Mouse (Mus musculus) Patski (cell line): Measurements from ENCODE around the gene P2rx3. TPM values are rescaled to one million over a fixed set of nuclear protein-coding genes. Genes with fewer than 3 reads are reported as not detected.
A peak's percentile ranks its signal among the peaks of the same experiment; 100 is the strongest.

ENCODE experiments used
- ATAC-seq: fragments of 100-300 bp; one replicate; pipeline ENCODE4 v1.8.0; 2021
- CTCF ChIA-PET: fragments of 350-600 bp; sonication (Branson Sonifier 250); formaldehyde crosslinking; loops from one replicate; lab custom pipeline; 2022; ENCODE audit warnings: inconsistent platforms; lab: Charles Lee
- POLR2A ChIA-PET: fragments of 350-600 bp; sonication (Branson Sonifier 250); formaldehyde crosslinking; loops from one replicate; lab custom pipeline; 2022; ENCODE audit warnings: antibody characterized with exemption, inconsistent platforms; lab: Charles Lee
- DNase-seq: peaks from one replicate; pipeline ENCODE4 v3.0.0-alpha.2; 2011; ENCODE audit warnings: low read depth, low spot score
- H3K27me3 ChIP-seq: fragments of 371-371 bp; one replicate; pipeline ENCODE4 v1.5.1; 2021
- CTCF ChIP-seq: fragments of 100-300 bp; IDR thresholded peaks from one replicate; pipeline ENCODE4 v1.5.1; 2021
- in situ Hi-C: fragments of 300-500 bp; cut with MboI; formaldehyde crosslinking; loops from 3 replicates; pipeline ENCODE4 v1.11.1; 2018; ENCODE audit warnings: low pct_unique_long_range_greater_than_20kb, mixed read lengths
- polyA plus RNA-seq: library from polyadenylated mRNA; unstranded; gene quantifications from one replicate; pipeline ENCODE4 v1.2.3, GENCODE M21; 2021

The P2rx3 gene
- polyA plus RNA-seq: 0.27 TPM

DNA sequence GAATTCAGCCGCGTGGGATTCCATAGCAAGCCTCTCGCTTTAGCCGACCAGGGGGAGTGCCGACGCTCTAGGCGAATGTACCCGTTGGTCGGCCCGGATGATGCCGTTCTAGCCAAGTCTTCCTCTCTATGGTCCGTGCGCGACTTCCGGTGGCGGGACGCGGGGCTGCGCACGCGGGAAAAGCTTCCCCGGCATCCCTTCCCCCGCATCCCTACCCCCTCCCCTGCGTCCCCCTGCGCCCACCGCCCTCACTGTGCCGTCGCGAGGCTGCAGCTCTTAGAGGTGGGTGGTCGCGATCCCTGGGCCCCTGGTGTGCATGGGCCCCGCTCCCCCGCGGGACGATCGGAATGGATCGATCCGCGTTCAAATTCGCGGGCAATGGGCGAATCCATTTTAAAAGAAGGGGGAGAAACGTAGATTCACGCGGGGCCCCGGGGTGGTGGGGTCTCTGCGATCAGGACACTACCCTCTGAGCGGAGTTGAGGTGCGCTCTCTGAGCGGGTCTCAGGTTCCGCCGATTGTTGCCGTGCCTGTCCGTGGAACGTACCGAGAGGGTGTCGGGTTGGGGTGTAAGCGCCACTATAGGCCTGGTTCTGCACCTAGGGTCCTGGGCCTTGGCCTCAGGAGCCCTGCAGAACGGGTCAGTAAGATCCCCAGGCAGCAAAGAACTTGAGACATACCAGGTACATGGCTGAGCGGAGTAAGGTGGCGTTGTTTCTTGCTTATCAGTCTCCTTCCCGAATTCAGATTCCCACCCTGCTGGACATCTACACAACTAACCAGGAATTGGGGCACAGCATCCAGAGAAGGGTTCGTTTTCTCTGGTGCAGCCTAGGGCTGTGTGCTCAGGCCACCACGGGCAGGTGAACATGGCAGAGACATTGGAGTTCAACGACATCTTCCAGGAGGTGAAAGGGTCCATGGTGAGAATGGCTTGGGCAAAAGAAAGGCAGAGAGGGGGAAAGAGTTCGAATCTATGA lies at the start of gene P2rx3, which contains the start of gene Ssrp1:
P2rx3 (minus strand) TSS at position 416 of the 980 bp plus-strand sequence.
Ssrp1 (plus strand) TSS at position 188 of the 980 bp plus-strand sequence.
- H3K27me3 ChIP-seq: no peaks in the 10 kb centered on the region
- ChIA-PET POLR2A (interaction anchor here (0.6 to 1.6 kb wide), 4 partner anchors 10 to 206 kb away, joined by 3 to 5 read pairs (median 4); no protein-coding TSS in a partner anchor), CTCF (interaction anchor here (0.9 to 1.1 kb wide), 2 partner anchors 9 to 86 kb away, joined by 3 read pairs; no protein-coding TSS in a partner anchor)
- DNase-seq (no peak), ATAC-seq (peak; percentile 78)
- in situ Hi-C loops: loop anchor here (25.0 kb wide), 1 partner anchor 575 kb away; no protein-coding TSS in a partner anchor
- TF ChIP-seq CTCF: no peak

DNA sequence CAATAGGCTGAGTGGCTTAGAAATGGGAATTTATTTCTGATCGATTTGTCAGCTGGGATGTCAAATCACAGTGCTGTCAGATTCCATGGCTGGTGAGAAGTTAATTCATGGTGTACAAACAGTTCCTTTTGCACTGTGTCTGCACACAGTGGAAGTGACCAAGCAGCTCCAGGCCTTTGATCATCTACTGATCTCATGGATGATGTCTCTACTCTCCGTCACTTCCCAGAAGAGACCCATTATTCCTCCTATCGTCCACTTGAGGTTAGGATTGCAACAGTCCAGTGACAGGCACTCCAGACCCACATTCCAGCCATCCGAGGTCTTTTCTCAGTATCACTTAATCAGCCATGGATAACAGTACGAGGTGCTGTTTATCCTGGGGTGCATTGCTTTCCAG lies 36.5 kb upstream of the P2rx3 start:
- ATAC-seq (no peak), DNase-seq (no peak)
- in situ Hi-C loops: no loop called here
- CTCF ChIA-PET: no interaction called here
- TF ChIP-seq CTCF: no peak
- POLR2A ChIA-PET: no interaction called here
- H3K27me3 ChIP-seq: no peaks in the 10 kb centered on the region

DNA sequence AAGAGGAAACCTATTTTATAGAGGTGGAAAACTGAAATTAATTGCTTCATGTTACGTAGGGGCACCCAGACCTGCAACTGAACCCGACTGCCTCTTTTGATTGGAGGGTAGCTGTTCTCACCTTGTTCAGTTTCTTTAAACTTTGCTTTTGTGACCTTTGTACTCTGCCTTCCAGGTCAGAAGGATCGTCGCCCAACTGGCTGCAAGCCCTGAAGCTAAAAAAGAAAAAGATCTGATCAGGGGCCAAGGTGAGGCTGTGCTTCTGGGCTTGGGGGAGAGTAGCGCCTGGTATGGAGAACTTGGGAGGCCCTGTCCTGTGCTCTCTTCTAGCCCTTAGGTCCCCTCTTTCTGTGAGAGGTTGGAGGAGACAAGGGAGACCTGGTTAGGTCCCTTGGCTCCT lies 34.7 kb upstream of the P2rx3 start:
- TF ChIP-seq CTCF: no peak
- no peaks in the 10 kb centered on the region for H3K27me3 ChIP-seq
- ChIA-PET CTCF (no interaction called here), POLR2A (interaction anchor here (0.6 kb wide), 1 partner anchor 11 kb away, joined by 3 read pairs; no protein-coding TSS in a partner anchor)
- no peak for ATAC-seq
- DNase-seq: no peak
- in situ Hi-C loops: no loop called here

DNA sequence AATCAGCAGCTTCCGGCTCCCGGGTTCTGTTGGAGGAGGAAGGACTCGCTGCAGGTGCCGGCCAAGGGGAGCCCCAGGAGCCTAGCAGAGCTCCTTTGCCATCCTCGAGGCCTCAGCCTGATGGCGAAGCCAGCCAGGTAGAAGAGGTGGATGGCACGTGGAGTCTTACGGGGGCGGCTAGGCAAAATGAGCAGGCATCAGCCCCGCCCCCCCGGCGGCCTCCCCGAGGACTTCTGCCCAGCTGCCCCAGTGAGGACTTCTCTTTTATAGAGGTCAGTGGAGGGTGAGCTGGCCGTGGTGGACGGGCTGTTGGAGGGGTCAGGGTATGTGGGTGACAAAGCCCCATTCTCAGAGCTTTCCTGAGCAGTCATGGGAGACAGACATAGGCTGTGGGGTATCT lies 32.8 kb upstream of the P2rx3 start:
- in situ Hi-C loops: no loop called here
- DNase-seq: no peak

DNA sequence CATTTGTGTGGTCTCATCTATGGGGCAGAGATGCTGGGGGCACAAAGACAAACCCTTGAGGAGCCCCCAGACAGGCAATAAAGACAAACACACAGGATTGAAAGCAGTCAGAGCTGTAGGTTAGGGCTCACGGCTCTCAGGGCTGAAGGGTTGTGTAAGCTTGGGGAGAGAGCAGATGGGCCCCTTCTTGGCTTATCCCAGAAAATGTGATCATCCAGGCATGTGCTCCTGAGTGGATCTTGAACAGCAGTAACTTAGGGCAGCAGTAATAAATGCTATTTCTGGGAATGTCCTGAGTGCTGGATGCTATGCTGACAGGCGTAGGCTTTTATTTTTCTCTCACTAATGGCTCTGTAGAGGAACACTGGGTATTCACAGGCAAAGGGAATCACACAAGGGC lies 31.4 kb upstream of the P2rx3 start:
- no peak for TF ChIP-seq CTCF
- ChIA-PET CTCF (no interaction called here), POLR2A (interaction anchor here (0.6 kb wide), 1 partner anchor 9 kb away, joined by 3 read pairs; no protein-coding TSS in a partner anchor)
- ATAC-seq: no peak
- no peaks in the 10 kb centered on the region for H3K27me3 ChIP-seq
- in situ Hi-C loops: loop anchor here (10.0 kb wide), 1 partner anchor 334 kb away; the partner anchor contains the start of gene Ypel4
- DNase-seq: no peak

More for the DNA sequence above, 32.8 kb upstream of the P2rx3 start:
- TF ChIP-seq CTCF: no peak
- ChIA-PET POLR2A (no interaction called here), CTCF (interaction anchor here (1.3 kb wide), 1 partner anchor 26 kb away, joined by 4 read pairs; no protein-coding TSS in a partner anchor)
- ATAC-seq: no peak
- no peaks in the 10 kb centered on the region for H3K27me3 ChIP-seq

DNA sequence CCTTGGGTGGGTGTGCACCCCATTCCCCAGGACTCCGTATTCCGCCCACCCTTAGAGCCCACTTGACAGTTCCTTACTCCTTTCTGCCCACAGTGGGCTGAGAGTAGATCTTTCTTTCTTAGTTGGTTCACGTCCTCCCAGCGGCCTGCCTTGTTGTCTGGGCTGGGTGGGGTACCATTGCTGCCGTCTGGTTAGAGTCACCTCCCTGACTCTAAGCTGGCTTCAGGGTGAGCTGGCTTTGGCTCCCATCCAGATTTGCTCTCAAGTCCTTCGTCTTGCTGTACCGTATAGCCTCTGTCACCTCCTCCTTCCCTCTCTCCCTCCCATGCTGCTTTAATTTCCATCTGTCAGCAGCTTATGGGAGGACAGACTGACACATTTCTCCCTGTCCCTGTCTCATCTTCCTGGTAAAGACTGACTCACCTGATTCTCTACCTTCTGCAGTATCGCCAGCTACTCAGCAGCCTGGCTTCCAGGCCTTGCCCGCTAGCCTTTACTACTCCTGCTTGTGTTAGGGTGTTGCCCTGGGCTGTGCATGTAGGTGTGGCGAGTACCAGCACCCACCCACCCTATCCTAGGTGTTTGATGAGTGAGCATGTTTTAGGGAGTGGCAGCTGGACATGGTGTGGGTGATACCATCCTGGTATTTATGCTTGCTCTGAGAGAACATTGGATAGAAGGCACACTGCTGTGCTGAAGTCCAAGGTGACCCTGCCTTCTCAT lies 30.8 kb upstream of the P2rx3 start:
- DNase-seq: no peak
- in situ Hi-C loops: loop anchor here (10.0 kb wide), 1 partner anchor 333 kb away; the partner anchor contains the start of gene Ypel4

DNA sequence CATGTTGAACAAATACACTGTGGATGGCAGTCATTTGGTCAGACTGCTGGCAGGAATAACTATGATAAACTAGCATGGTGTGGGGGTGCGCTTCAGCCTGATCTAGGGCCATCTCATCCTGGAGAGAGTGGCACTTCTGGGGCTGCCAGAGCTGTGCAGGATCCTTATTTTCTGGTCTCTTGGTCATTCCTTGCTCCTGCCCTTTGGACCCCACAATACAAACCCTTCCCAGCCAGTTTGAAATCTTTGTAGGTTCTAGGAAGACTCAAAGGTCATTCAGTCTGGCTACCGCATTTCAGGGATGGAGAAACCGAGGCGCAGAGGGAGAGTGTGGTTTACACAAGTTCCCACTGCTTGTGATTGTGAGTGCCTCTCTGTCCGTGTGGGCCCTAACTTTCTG lies 29.7 kb upstream of the P2rx3 start:
- no peaks in the 10 kb centered on the region for H3K27me3 ChIP-seq
- no peak for TF ChIP-seq CTCF
- ATAC-seq: no peak
- ChIA-PET CTCF (no interaction called here), POLR2A (no interaction called here)
- in situ Hi-C loops: loop anchor here (10.0 kb wide), 1 partner anchor 332 kb away; the partner anchor contains the start of gene Ypel4
- DNase-seq: no peak

More for the DNA sequence above, 30.8 kb upstream of the P2rx3 start:
- H3K27me3 ChIP-seq: no peaks in the 10 kb centered on the region
- CTCF ChIA-PET: no interaction called here
- TF ChIP-seq CTCF: no peak
- ATAC-seq: no peak
- POLR2A ChIA-PET: no interaction called here

DNA sequence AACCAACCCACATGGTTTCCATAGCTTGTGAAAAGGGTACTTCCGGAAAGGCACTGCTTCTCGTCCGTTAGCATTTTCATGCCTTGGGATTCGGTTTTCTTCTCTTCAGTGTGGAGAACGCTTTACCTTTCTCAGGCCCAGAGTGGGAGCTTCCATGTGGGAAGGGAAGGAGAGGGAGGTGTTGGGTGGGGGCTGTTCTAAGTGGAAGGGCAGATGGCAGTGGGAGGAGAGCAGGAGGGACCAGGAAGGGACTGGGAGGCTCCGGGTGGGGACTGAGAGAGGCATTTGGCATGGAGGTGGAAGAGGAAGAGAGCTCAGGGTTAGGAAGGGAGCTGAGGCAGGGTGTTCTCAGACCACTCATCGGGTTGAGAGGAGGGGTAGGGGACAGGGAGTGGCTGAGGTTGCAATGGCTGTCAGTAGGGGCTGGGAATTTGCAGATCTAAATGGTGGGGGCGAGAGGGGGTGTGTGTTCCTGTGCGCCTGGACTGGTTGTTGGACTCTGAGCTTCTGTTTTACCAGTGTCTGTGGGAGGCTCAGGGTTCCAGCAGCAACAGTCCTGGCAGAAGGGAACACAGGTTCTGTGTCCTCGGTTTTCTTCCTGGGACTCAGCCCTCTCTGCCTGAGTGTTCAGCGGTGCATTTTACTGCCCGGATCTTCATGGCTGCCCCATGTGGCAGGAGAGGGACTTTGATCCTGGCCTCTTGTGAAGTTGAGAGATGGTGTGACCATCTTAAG lies 28.0 kb upstream of the P2rx3 start:
- ATAC-seq (no peak), DNase-seq (no peak)
- TF ChIP-seq CTCF: no peak
- POLR2A ChIA-PET: interaction anchor here (1.1 kb wide), 1 partner anchor 15 kb away, joined by 7 read pairs; no protein-coding TSS in a partner anchor
- in situ Hi-C loops: loop anchor here (10.0 kb wide), 1 partner anchor 331 kb away; the partner anchor contains the start of gene Ypel4
- CTCF ChIA-PET: no interaction called here
- H3K27me3 ChIP-seq: no peaks in the 10 kb centered on the region

DNA sequence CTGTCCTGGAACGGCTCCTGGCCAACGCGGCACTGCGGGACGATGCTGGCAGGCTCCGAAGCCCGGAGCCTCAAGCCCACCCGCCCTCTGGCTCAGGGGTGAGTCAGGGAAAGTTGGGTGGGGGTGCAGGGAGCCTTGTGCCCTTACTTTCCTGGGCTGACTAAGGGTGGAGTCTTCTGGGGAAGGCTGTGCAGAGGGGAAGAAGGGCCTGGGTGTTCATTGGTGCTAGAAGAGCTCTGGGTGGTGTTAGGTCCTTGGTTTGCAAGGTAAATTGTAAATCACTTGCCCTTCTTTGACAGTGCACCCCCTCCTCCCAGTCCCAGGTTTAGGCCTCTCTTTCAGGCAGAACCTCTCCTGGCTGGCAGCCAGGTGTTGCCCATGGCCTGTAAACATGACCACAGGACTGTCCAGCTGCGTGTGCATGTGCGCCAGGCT lies 23.9 kb upstream of the P2rx3 start:
- POLR2A ChIA-PET: interaction anchor here (0.5 to 3.0 kb wide), 6 partner anchors 10 to 37 kb away, joined by 3 to 12 read pairs (median 3); partner anchors contain the start of gene Tnks1bp1
- in situ Hi-C loops: loop anchor here (10.0 kb wide), 1 partner anchor 326 kb away; the partner anchor contains the start of gene Ypel4

More for the DNA sequence above, 23.9 kb upstream of the P2rx3 start:
- CTCF ChIA-PET: interaction anchor here (1.9 to 2.6 kb wide), 2 partner anchors 11 to 36 kb away, joined by 7 to 14 read pairs; no protein-coding TSS in a partner anchor
- no peaks in the 10 kb centered on the region for H3K27me3 ChIP-seq
- no peak for TF ChIP-seq CTCF
- DNase-seq (no peak), ATAC-seq (peak; percentile 74)
